Mouse (Mus musculus): Measurements from ENCODE around the gene Tenm3. TPM values are rescaled to one million over a fixed set of nuclear protein-coding genes. Genes with fewer than 3 reads are reported as not detected.

Gene Tenm3
- polyA plus RNA-seq, 1 experiment = 2.3 TPM

- 88% methylated on average over 16 of the region's 16 CpGs for WGBS
- no peaks in the 10 kb centered on the region for H3K27me3 ChIP-seq (ENCODE audit: control insufficient read depth, insufficient read depth, low read length)
- no peaks in the 10 kb centered on the region for H3K36me3 ChIP-seq (ENCODE audit: control insufficient read depth, insufficient read depth, low read length)
- no peak overlapping the region for H3K4me3 ChIP-seq (ENCODE audit: control insufficient read depth, insufficient read depth, low read length)
- TF ChIP-seq POLR2A (IDR thresholded peaks at IDR 0.05; ENCODE audit: control insufficient read depth, extremely low read depth, insufficient read depth, low read length, poor library complexity) (no peak), CTCF (IDR thresholded peaks at IDR 0.05; ENCODE audit: borderline replicate concordance, control insufficient read depth, extremely low read depth, insufficient read depth, low read length, poor library complexity) (no peak)
- H3K4me1 ChIP-seq (replicated peaks; ENCODE audit: control insufficient read depth, insufficient read depth, low read length) = no peaks in the 10 kb centered on the region
- no peak overlapping the region for H3K27ac ChIP-seq (ENCODE audit: control insufficient read depth, insufficient read depth, low read length)
- no peak for DNase-seq
Measured at GRCm38 (mm10) chr8:48309191-48309987, 534.4 kb downstream of the Tenm3 start.

GRCm38 (mm10) chr8:48304224-48304623, 539.5 kb downstream of the Tenm3 start:
- DNase-seq = no peak
- Histone ChIP-seq H3K27me3 (ENCODE audit: control insufficient read depth, insufficient read depth, low read length) (no peaks in the 10 kb centered on the region), H3K36me3 (ENCODE audit: control insufficient read depth, insufficient read depth, low read length) (no peaks in the 10 kb centered on the region), H3K4me3 (ENCODE audit: control insufficient read depth, insufficient read depth, low read length) (no peak overlapping the region), H3K27ac (ENCODE audit: control insufficient read depth, insufficient read depth, low read length) (no peak overlapping the region), H3K4me1 (replicated peaks; ENCODE audit: control insufficient read depth, insufficient read depth, low read length) (no peaks in the 10 kb centered on the region)
- no peak for TF ChIP-seq CTCF (IDR thresholded peaks at IDR 0.05; ENCODE audit: borderline replicate concordance, control insufficient read depth, extremely low read depth, insufficient read depth, low read length, poor library complexity)
- no peak for TF ChIP-seq POLR2A (IDR thresholded peaks at IDR 0.05; ENCODE audit: control insufficient read depth, extremely low read depth, insufficient read depth, low read length, poor library complexity)
- WGBS = 93% methylated on average over 7 of the region's 7 CpGs

GRCm38 (mm10) chr8:48300613-48301037, 543.1 kb downstream of the Tenm3 start:
- no peak for DNase-seq

DNA sequence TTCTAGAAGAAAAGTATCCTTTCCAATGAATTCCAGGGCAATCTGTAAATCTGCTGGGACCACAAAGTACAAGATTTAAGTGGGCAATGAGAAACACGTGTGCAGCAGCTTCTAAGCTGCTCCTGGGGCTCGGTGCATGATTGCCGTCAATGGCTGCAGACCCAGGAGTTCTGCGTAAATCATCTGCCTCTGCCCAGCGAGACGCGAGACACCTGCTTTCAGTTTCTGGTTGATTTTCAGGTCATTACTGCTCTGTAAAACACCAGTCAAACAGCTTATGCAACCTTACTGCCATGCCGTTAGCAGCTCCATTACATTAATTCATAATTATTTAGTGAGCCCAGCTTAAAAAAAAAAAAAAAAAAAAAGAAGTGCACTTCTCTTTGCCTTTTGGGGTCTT, 543.7 kb downstream of the Tenm3 start:
- no peaks in the 10 kb centered on the region for H3K4me1 ChIP-seq (replicated peaks; ENCODE audit: control insufficient read depth, insufficient read depth, low read length)
- no peak for DNase-seq
- no peak for TF ChIP-seq CTCF (IDR thresholded peaks at IDR 0.05; ENCODE audit: borderline replicate concordance, control insufficient read depth, extremely low read depth, insufficient read depth, low read length, poor library complexity)
- no peaks in the 10 kb centered on the region for H3K27me3 ChIP-seq (ENCODE audit: control insufficient read depth, insufficient read depth, low read length)
- no peaks in the 10 kb centered on the region for H3K36me3 ChIP-seq (ENCODE audit: control insufficient read depth, insufficient read depth, low read length)
- H3K4me3 ChIP-seq (ENCODE audit: control insufficient read depth, insufficient read depth, low read length) = no peak overlapping the region
- WGBS = 7% methylated on average over 8 of the region's 8 CpGs
- no peak overlapping the region for H3K27ac ChIP-seq (ENCODE audit: control insufficient read depth, insufficient read depth, low read length)

More at GRCm38 (mm10) chr8:48300613-48301037, 543.1 kb downstream of the Tenm3 start:
- 67% methylated on average over 12 of the region's 12 CpGs for WGBS
- Histone ChIP-seq H3K4me1 (replicated peaks; ENCODE audit: control insufficient read depth, insufficient read depth, low read length) (no peaks in the 10 kb centered on the region), H3K4me3 (ENCODE audit: control insufficient read depth, insufficient read depth, low read length) (no peak overlapping the region), H3K27me3 (ENCODE audit: control insufficient read depth, insufficient read depth, low read length) (no peaks in the 10 kb centered on the region), H3K36me3 (ENCODE audit: control insufficient read depth, insufficient read depth, low read length) (no peaks in the 10 kb centered on the region), H3K27ac (ENCODE audit: control insufficient read depth, insufficient read depth, low read length) (no peak overlapping the region)
- TF ChIP-seq CTCF (IDR thresholded peaks at IDR 0.05; ENCODE audit: borderline replicate concordance, control insufficient read depth, extremely low read depth, insufficient read depth, low read length, poor library complexity) (no peak), POLR2A (IDR thresholded peaks at IDR 0.05; ENCODE audit: control insufficient read depth, extremely low read depth, insufficient read depth, low read length, poor library complexity) (no peak)

DNA sequence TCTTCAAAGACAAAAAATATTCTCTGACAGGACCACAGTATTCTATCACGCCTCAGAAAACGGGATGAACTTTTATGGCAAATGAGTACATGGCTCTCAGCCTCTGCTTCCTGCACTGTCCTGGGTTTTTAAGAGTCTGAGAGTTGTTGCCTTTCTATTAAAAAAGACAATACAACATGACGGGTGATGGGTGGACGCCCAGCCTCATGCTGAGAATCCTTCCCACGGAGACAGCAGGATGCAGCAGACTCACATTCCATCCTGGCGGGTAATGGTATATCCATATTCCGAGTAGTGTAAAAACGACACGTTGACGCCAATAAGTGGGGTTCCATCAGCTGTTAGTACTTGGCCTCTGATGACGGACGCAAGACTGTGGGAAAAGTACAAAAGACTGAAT, 544.4 kb downstream of the Tenm3 start:
- Histone ChIP-seq H3K36me3 (ENCODE audit: control insufficient read depth, insufficient read depth, low read length) (no peaks in the 10 kb centered on the region), H3K27ac (ENCODE audit: control insufficient read depth, insufficient read depth, low read length) (no peak overlapping the region), H3K27me3 (ENCODE audit: control insufficient read depth, insufficient read depth, low read length) (no peaks in the 10 kb centered on the region), H3K4me3 (ENCODE audit: control insufficient read depth, insufficient read depth, low read length) (no peak overlapping the region), H3K4me1 (replicated peaks; ENCODE audit: control insufficient read depth, insufficient read depth, low read length) (no peaks in the 10 kb centered on the region)
- no peak for DNase-seq
- no peak for TF ChIP-seq CTCF (IDR thresholded peaks at IDR 0.05; ENCODE audit: borderline replicate concordance, control insufficient read depth, extremely low read depth, insufficient read depth, low read length, poor library complexity)
- TF ChIP-seq POLR2A (IDR thresholded peaks at IDR 0.05; ENCODE audit: control insufficient read depth, extremely low read depth, insufficient read depth, low read length, poor library complexity) = no peak
- WGBS = 95% methylated on average over 12 of the region's 12 CpGs

DNA sequence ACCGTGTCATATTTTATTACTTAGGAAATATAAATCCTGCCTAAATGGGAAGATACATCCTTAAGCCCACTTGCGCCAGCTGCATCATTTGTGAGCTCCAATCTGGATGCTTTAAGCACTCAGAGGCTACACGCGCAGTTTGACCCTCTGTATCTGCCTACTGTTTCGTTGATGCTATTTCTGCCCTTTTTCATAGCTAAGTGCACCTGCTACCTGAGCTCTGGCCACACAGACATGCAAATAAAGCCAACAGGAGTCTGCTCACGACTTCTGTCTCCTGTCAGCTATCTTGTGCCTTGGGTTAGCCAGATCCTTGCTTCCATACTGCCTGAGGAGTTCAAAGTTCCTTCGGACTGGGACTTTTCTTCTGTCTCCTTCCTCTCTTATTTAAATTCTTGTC, 547.4 kb downstream of the Tenm3 start:
- Histone ChIP-seq H3K36me3 (ENCODE audit: control insufficient read depth, insufficient read depth, low read length) (no peaks in the 10 kb centered on the region), H3K27ac (ENCODE audit: control insufficient read depth, insufficient read depth, low read length) (no peak overlapping the region), H3K27me3 (ENCODE audit: control insufficient read depth, insufficient read depth, low read length) (no peaks in the 10 kb centered on the region), H3K4me3 (ENCODE audit: control insufficient read depth, insufficient read depth, low read length) (no peak overlapping the region), H3K4me1 (replicated peaks; ENCODE audit: control insufficient read depth, insufficient read depth, low read length) (no peaks in the 10 kb centered on the region)
- TF ChIP-seq POLR2A (IDR thresholded peaks at IDR 0.05; ENCODE audit: control insufficient read depth, extremely low read depth, insufficient read depth, low read length, poor library complexity) = no peak
- no peak for TF ChIP-seq CTCF (IDR thresholded peaks at IDR 0.05; ENCODE audit: borderline replicate concordance, control insufficient read depth, extremely low read depth, insufficient read depth, low read length, poor library complexity)
- 94% methylated on average over 7 of the region's 7 CpGs for WGBS
- DNase-seq = no peak

Data from thymus, adult 2 months (tissue).